Mouse (Mus musculus) heart, adult 2 months (tissue): Measurements from ENCODE around the gene Actl6a.

Experiments used
- CTCF ChIP-seq: fragments of 200-600 bp; IDR thresholded peaks from 2 replicates; pipeline ENCODE4 v1.8.1; 2022; ENCODE audit warnings: antibody characterized with exemption, mild to moderate bottlenecking, moderate library complexity
- EP300 ChIP-seq: fragments of 200-500 bp; IDR thresholded peaks from 2 replicates; pipeline ENCODE4 v1.6.1; 2011; ENCODE audit warnings: low read depth, low read length, control low read depth; ENCODE audit not compliant: insufficient read depth

- TF ChIP-seq EP300 (no peak), CTCF (no peak)
Observed at GRCm38 (mm10) chr3:32670196-32670595, 35.9 kb upstream of the Actl6a start.
